Mouse (Mus musculus) forebrain, embryonic 13.5 days (tissue): ENCODE data around the gene Dlst. TPM values are rescaled to one million over a fixed set of nuclear protein-coding genes. Genes with fewer than 3 reads are reported as not detected.

Source experiments
- ATAC-seq: fragments of 200-750 bp; cut with Nextera tagmentation; 2 replicates; pipeline ENCODE4 v1.8.0; 2017
- H3K27ac ChIP-seq: fragments of 300-500 bp; sonication (generic); 2 replicates; pipeline ENCODE4 v1.5.1; 2015; ENCODE audit warnings: inconsistent platforms, mild to moderate bottlenecking, moderate library complexity
- H3K27me3 ChIP-seq: fragments of 300-500 bp; sonication (generic); 2 replicates; pipeline ENCODE4 v1.6.1; 2015; ENCODE audit warnings: mild to moderate bottlenecking, inconsistent platforms
- H3K36me3 ChIP-seq: fragments of 300-500 bp; sonication (generic); 2 replicates; pipeline ENCODE4 v1.6.1; 2015; ENCODE audit warnings: mild to moderate bottlenecking, inconsistent platforms; ENCODE audit not compliant: poor library complexity, severe bottlenecking
- H3K4me1 ChIP-seq: fragments of 300-500 bp; sonication (generic); 2 replicates; pipeline ENCODE4 v1.6.1; 2015; ENCODE audit warnings: inconsistent platforms
- H3K4me2 ChIP-seq: fragments of 300-500 bp; sonication (generic); 2 replicates; pipeline ENCODE4 v1.6.1; 2015; ENCODE audit warnings: inconsistent platforms, mild to moderate bottlenecking, moderate library complexity
- H3K4me3 ChIP-seq: fragments of 300-500 bp; sonication (generic); 2 replicates; pipeline ENCODE4 v1.5.1; 2015; ENCODE audit warnings: mild to moderate bottlenecking, inconsistent platforms
- H3K9ac ChIP-seq: fragments of 300-500 bp; sonication (generic); 2 replicates; pipeline ENCODE4 v1.6.1; 2015; ENCODE audit warnings: mild to moderate bottlenecking, inconsistent platforms
- H3K9me3 ChIP-seq: fragments of 300-500 bp; sonication (generic); replicated peaks from 2 replicates; pipeline ENCODE4 v1.6.1; 2016; ENCODE audit warnings: inconsistent platforms
- WGBS: fragments of 180-500 bp; shearing (Covaris S2); methylation state at CpG from one replicate; pipeline ENCODE4 v1.1.7; 2015; 5-methylcytosine and 5-hydroxymethylcytosine counted together
- polyA plus RNA-seq: library from polyadenylated mRNA; unstranded; fragments of >200 nt; fragmentation: Nextera tagmentation; extraction: Ambion mirVana; gene quantifications from 2 replicates; pipeline ENCODE4 v1.2.1, GENCODE M21; 2015

The Dlst gene
- polyA plus RNA-seq, 1 experiment from 2014 or later, result 94.2 TPM

- H3K27ac ChIP-seq, result no peak overlapping the region
- no peaks in the 10 kb centered on the region for H3K9me3 ChIP-seq
- peak overlapping the region; percentile 58 for H3K9ac ChIP-seq
- H3K27me3 ChIP-seq, result peaks cover 17% of the 10 kb centered on the region; the same call in 1 of the 2 replicates
- H3K4me2 ChIP-seq, result peak overlapping the region; percentile 64
- peak overlapping the region; percentile 33 for H3K4me3 ChIP-seq
- ATAC-seq, result no peak
- WGBS, result 2% methylated on average over 32 of the region's 32 CpGs
- H3K4me1 ChIP-seq, result peaks cover 56% of the 10 kb centered on the region
- H3K36me3 ChIP-seq, result no peaks in the 10 kb centered on the region
Observed at GRCm38 (mm10) chr12:85176846-85177523, 66.4 kb downstream of the Dlst start.

- H3K4me2 ChIP-seq, result peak within 1 kb of the TSS; percentile 64
- ATAC-seq, result no peak
- peak within 1 kb of the TSS; percentile 33 for H3K4me3 ChIP-seq
- WGBS, result 81% methylated on average over 10 of the region's 10 CpGs
- H3K9ac ChIP-seq, result peak within 1 kb of the TSS; percentile 58
- H3K27ac ChIP-seq, result no peak within 1 kb of the TSS
- H3K36me3 ChIP-seq, result no peaks in the 10 kb centered on the region
- H3K4me1 ChIP-seq, result peaks cover 64% of the 10 kb centered on the region
- H3K9me3 ChIP-seq, result no peaks in the 10 kb centered on the region
- peaks cover 21% of the 10 kb centered on the region; the same call in 1 of the 2 replicates for H3K27me3 ChIP-seq
Observed at GRCm38 (mm10) chr12:85177740-85178239, 67.2 kb downstream of the Dlst start, which contains the start of gene Pgf. Pgf (minus strand) TSS chr12:85177790.

DNA sequence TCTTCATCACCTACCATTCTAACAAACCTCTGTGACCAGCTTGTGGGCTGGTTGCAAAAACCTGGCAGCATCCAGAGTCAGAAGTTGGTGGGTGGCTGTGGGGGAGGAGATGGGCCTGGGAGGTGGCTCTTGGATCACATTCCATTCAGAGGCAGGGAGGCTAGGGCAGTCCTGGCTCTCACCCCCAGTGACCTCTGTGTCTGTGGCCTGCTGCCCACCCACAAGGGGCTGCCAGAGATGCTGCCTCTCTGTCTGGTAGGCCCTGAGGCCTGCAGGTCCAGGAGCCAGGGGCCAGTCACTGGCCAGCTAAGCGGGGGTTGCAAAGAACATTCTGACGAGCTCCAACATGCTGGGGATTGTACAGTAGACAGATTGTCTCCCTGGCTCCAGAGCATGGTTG is 67.7 kb downstream of the Dlst start:
- peaks cover 65% of the 10 kb centered on the region for H3K4me1 ChIP-seq
- no peak overlapping the region for H3K27ac ChIP-seq
- no peak overlapping the region for H3K4me3 ChIP-seq
- H3K9me3 ChIP-seq, result no peaks in the 10 kb centered on the region
- 69% methylated on average over 2 of the region's 2 CpGs for WGBS
- no peak overlapping the region for H3K4me2 ChIP-seq
- H3K27me3 ChIP-seq, result peaks cover 21% of the 10 kb centered on the region; the same call in 1 of the 2 replicates
- no peak for ATAC-seq
- no peak overlapping the region for H3K9ac ChIP-seq
- H3K36me3 ChIP-seq, result no peaks in the 10 kb centered on the region

DNA sequence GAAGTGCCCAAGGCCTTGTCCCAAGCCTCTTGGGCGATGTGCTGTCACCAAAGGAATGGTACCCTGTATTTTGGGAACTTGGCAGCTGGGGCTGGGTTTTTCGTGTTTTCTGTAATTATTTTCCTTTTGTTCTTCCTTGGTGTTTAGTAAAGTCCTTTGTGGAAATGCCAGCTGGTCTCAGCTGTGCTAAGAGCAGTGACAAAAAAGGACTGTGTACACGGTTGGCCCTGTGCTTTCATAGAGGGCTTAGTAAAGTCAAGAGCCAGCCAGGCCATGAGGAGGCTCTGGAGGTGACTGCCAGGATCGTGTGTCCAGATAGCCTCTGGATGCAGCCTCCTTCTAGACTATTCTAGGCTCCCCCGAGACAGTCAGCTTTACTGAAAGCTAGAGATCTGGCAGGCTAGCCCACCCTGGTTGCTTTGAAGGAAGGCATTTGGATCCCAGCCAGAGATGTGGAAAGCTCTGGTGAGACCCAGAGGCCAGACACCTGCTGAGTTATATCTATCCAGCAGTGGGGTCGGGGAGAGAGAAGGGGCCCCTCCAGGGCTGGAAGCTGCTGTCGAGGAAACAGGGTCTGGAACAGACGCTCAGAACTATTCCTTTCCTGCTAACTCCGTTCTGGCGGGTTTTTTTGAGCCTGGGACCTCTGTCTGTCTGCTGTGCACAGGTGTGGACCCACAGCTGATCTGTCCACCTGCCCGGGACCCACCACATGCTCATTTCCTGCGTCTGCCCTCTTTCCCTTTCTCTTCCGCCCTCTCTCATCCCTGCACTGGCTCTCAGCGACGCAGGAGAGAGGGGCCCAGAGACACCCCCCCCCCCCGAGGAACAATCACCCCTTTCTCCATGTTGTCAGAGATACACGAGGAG is 71.1 kb downstream of the Dlst start:
- peaks cover 21% of the 10 kb centered on the region; the same call in 1 of the 2 replicates for H3K27me3 ChIP-seq
- peaks cover 32% of the 10 kb centered on the region for H3K4me1 ChIP-seq
- H3K9ac ChIP-seq, result 0 out of 2 replicates have a peak overlapping the region, but pooled peaks have one; percentile 16
- H3K27ac ChIP-seq, result peak overlapping the region; percentile 25; the same call in 1 of the 2 replicates
- H3K4me2 ChIP-seq, result peak overlapping the region; percentile 30
- H3K36me3 ChIP-seq, result no peaks in the 10 kb centered on the region
- H3K9me3 ChIP-seq, result no peaks in the 10 kb centered on the region
- no peak overlapping the region for H3K4me3 ChIP-seq
- peak; percentile 60 for ATAC-seq
- WGBS, result 18% methylated on average over 17 of the region's 17 CpGs

GRCm38 (mm10) chr12:85182345-85182643 is 71.7 kb downstream of the Dlst start:
- Histone ChIP-seq H3K36me3 (no peaks in the 10 kb centered on the region), H3K9me3 (no peaks in the 10 kb centered on the region), H3K9ac (0 out of 2 replicates have a peak overlapping the region, but pooled peaks have one; percentile 16), H3K4me1 (peaks cover 27% of the 10 kb centered on the region), H3K27ac (no peak overlapping the region), H3K27me3 (peaks cover 21% of the 10 kb centered on the region; the same call in 1 of the 2 replicates), H3K4me3 (no peak overlapping the region), H3K4me2 (peak overlapping the region; percentile 30)
- no peak for ATAC-seq
- WGBS, result 8% methylated on average over 8 of the region's 8 CpGs

DNA sequence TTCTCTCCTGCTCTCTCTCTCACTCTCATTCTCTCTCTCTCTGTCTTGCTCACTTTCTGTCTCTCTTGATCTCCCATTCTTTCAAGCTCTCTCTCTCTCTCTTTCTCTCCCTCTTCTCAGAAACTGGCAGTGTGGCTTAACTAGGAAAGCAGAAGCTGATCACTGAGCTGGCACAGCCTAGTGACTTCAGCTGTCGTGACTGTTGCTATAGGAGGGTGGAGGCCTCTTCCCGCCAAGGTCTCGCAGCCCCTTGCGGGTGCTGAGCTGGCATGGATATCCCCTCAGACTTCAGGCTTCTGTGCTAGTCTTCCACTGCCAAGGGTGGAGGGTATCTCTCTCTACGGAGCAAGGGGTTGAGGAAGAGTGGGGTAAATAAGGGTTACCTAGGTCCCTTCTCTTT is 72.3 kb downstream of the Dlst start:
- H3K9ac ChIP-seq, result no peak overlapping the region
- no peaks in the 10 kb centered on the region for H3K9me3 ChIP-seq
- no peak overlapping the region for H3K4me3 ChIP-seq
- no peak for ATAC-seq
- no peak overlapping the region for H3K4me2 ChIP-seq
- no peak overlapping the region for H3K27ac ChIP-seq
- peaks cover 17% of the 10 kb centered on the region; the same call in 1 of the 2 replicates for H3K27me3 ChIP-seq
- 68% methylated on average over 5 of the region's 5 CpGs for WGBS
- no peaks in the 10 kb centered on the region for H3K36me3 ChIP-seq
- peaks cover 21% of the 10 kb centered on the region for H3K4me1 ChIP-seq

- Histone ChIP-seq H3K27me3 (0 out of 2 replicates have a peak, but pooled peaks cover 12% of the 10 kb centered on the region), H3K36me3 (no peaks in the 10 kb centered on the region), H3K9me3 (no peaks in the 10 kb centered on the region), H3K9ac (no peak overlapping the region), H3K4me1 (peaks cover 21% of the 10 kb centered on the region), H3K27ac (no peak overlapping the region), H3K4me3 (no peak overlapping the region), H3K4me2 (no peak overlapping the region)
- 69% methylated on average over 5 of the region's 5 CpGs for WGBS
- ATAC-seq, result no peak
Observed at GRCm38 (mm10) chr12:85184118-85184517, 73.5 kb downstream of the Dlst start.

Other genes with a start within 250 kb of the Dlst start
- 0.13 TPM in 1 of 2 replicates, not detected in the other for gene Ltbp2, start 234.3 kb upstream of the Dlst start, polyA plus RNA-seq
- 146 and 167 TPM in 2 replicates for gene Fcf1, start 139.9 kb upstream of the Dlst start, polyA plus RNA-seq
- gene Arel1, start 139.9 kb upstream of the Dlst start, polyA plus RNA-seq, result 22.1 and 26.7 TPM in 2 replicates
- gene Ylpm1, start 114.5 kb upstream of the Dlst start, polyA plus RNA-seq, result 41.6 and 45.1 TPM in 2 replicates
- gene Prox2, start 74 bp upstream of the Dlst start, polyA plus RNA-seq, result 2.4 and 2.7 TPM in 2 replicates
- gene Rps6kl1, start 40.4 kb downstream of the Dlst start, polyA plus RNA-seq, result 8.6 and 12.2 TPM in 2 replicates
- gene Pgf, start 67.0 kb downstream of the Dlst start, polyA plus RNA-seq, result 7.0 and 8.3 TPM in 2 replicates
- gene Eif2b2, start 108.6 kb downstream of the Dlst start, polyA plus RNA-seq, result 93.1 and 100 TPM in 2 replicates
- 7.5 and 9.8 TPM in 2 replicates for gene Mlh3, start 159.8 kb downstream of the Dlst start, polyA plus RNA-seq
- 69.2 and 75.7 TPM in 2 replicates for gene Acyp1, start 177.6 kb downstream of the Dlst start, polyA plus RNA-seq
- 1.0 and 1.4 TPM in 2 replicates for gene Zc2hc1c, start 177.8 kb downstream of the Dlst start, polyA plus RNA-seq
- gene Nek9, start 228.5 kb downstream of the Dlst start, polyA plus RNA-seq, result 13.4 and 15.6 TPM in 2 replicates